Mouse (Mus musculus) frontal cortex, postnatal 14 days (tissue): Measurements from ENCODE around the gene B4galt5.

Experiments
- DNase-seq, 2 experiments: peaks; one replicate each; pipeline ENCODE4 v3.0.0; 2022; ENCODE audit warnings: low spot score in 2 of 2

Gene B4galt5

GRCm38 (mm10) chr2:167304651-167305381 is 44.2 kb downstream of the B4galt5 start:
- DNase-seq = peak; percentile 1

- peak; percentile 0 to 1 for DNase-seq
These were observed 45.2 kb downstream of the B4galt5 start for GRCm38 (mm10) chr2:167303806-167304205.

GRCm38 (mm10) chr2:167303196-167303595 is 45.8 kb downstream of the B4galt5 start:
- peak in 1 of 2 experiments; percentile 2 for DNase-seq

GRCm38 (mm10) chr2:167302641-167303040 is 46.3 kb downstream of the B4galt5 start:
- DNase-seq = peak in 1 of 2 experiments; percentile 1

- DNase-seq = peak; percentile 1
These were observed 47.0 kb downstream of the B4galt5 start for GRCm38 (mm10) chr2:167302031-167302430.

GRCm38 (mm10) chr2:167301601-167302000 is 47.4 kb downstream of the B4galt5 start:
- DNase-seq = peak in 1 of 2 experiments; percentile 2

- peak; percentile 3 to 4 for DNase-seq
These were observed 48.0 kb downstream of the B4galt5 start for GRCm38 (mm10) chr2:167300943-167301497.

GRCm38 (mm10) chr2:167299861-167300667 is 48.9 kb downstream of the B4galt5 start:
- DNase-seq = peak; percentile 21 to 35

GRCm38 (mm10) chr2:167298729-167299705 is 50.0 kb downstream of the B4galt5 start:
- peak; percentile 24 to 31 for DNase-seq

- DNase-seq = peak in 1 of 2 experiments; percentile 2
These were observed 51.0 kb downstream of the B4galt5 start for GRCm38 (mm10) chr2:167297985-167298384.

- peak; percentile 5 to 9 for DNase-seq
These were observed 54.1 kb downstream of the B4galt5 start for GRCm38 (mm10) chr2:167294926-167295325.

- DNase-seq = peak; percentile 2
These were observed 54.8 kb downstream of the B4galt5 start for GRCm38 (mm10) chr2:167294216-167294615.

GRCm38 (mm10) chr2:167293289-167294085 is 55.5 kb downstream of the B4galt5 start:
- DNase-seq = peak; percentile 2

- peak; percentile 2 to 3 for DNase-seq
These were observed 56.1 kb downstream of the B4galt5 start for GRCm38 (mm10) chr2:167292854-167293253.

- peak; percentile 2 to 8 for DNase-seq
These were observed 56.8 kb downstream of the B4galt5 start for GRCm38 (mm10) chr2:167292151-167292591.

- peak; percentile 2 to 4 for DNase-seq
These were observed 57.3 kb downstream of the B4galt5 start for GRCm38 (mm10) chr2:167291656-167292055.

GRCm38 (mm10) chr2:167281461-167281860 is 67.5 kb downstream of the B4galt5 start:
- peak in 1 of 2 experiments; percentile 1 for DNase-seq

GRCm38 (mm10) chr2:167280986-167281310 is 68.0 kb downstream of the B4galt5 start:
- no peak for DNase-seq

- peak; percentile 69 to 83 for DNase-seq
These were observed 68.6 kb downstream of the B4galt5 start for GRCm38 (mm10) chr2:167280090-167280985.
